ENCODE assay signal across 7 mouse cellular contexts in genomic region chr17:46104487-46104886, GRCm38 (mm10). TPM values are rescaled to one million over a fixed set of nuclear protein-coding genes. Genes with fewer than 3 reads are reported as not detected.
DNase-seq lines count a peak whose midpoint lies in the region; ATAC-seq lines count a peak whose summit lies in the region.

No protein-coding gene starts in this region.

- H3K27ac ChIP-seq in heart, embryonic 14.5 days (replicated peaks in 1 of 2; ENCODE audit: control insufficient read depth in 1 of 2, insufficient read depth in 1 of 2, low read depth in 2 of 2, low read length in 2 of 2): 0 out of 4 replicates have a peak overlapping the region, but pooled peaks of 1 of the 2 experiments have one; percentile 6
- peak overlapping the region; percentile 70 for H3K27ac ChIP-seq in limb, embryonic 11.5 days (replicated peaks; ENCODE audit: low read depth, low read length)

- no peak overlapping the region for H3K4me3 ChIP-seq in heart, embryonic 14.5 days (ENCODE audit: control insufficient read depth in 1 of 2, insufficient read depth in 1 of 2, low read depth in 1 of 2, low read length in 2 of 2)
- H3K4me3 ChIP-seq in limb, embryonic 11.5 days (ENCODE audit: low read depth, low read length): no peak overlapping the region

- H3K4me2 ChIP-seq in heart, embryonic 14.5 days (ENCODE audit: low read length): peak overlapping the region; percentile 22
- 0 out of 2 replicates have a peak overlapping the region, but pooled peaks have one; percentile 7 for H3K4me2 ChIP-seq in limb, embryonic 11.5 days (ENCODE audit: low read depth, severe bottlenecking)

- 20% methylated on average over 12 of the region's 12 CpGs for WGBS in heart, embryonic 14.5 days
- 20% methylated on average over 12 of the region's 12 CpGs for WGBS in limb, embryonic 11.5 days

- ATAC-seq in heart, embryonic 14.5 days (ENCODE audit: insufficient number of reproducible peaks, insufficient read depth, low FRiP score, low read depth): peak; percentile 26; the same call in 1 of the 2 replicates
- ATAC-seq in limb, embryonic 11.5 days (ENCODE audit: insufficient number of reproducible peaks, low FRiP score, low TSS enrichment, low read depth): peak; percentile 85

- peak; percentile 72 for DNase-seq in Muller cell, postnatal 12 days (ENCODE audit: inconsistent ontology term)
- DNase-seq in embryo, embryonic 11 days: peak; percentile 81
- peak; percentile 78 for DNase-seq in limb, embryonic 11.5 days (ENCODE audit: low spot score)
- peak; percentile 80 for DNase-seq in skeletal muscle tissue, adult 2 months (ENCODE audit: low read depth, low spot score)
- no peak for DNase-seq in T-cell, adult 2 months (ENCODE audit: low spot score)
- DNase-seq in ovary, postnatal 10 days (ENCODE audit: low spot score): no peak

- no peaks in the 10 kb centered on the region for H3K36me3 ChIP-seq in heart, embryonic 14.5 days (ENCODE audit: control insufficient read depth, insufficient read depth, low read length)
- H3K36me3 ChIP-seq in limb, embryonic 11.5 days (ENCODE audit: control insufficient read depth, insufficient read depth, low read length): no peaks in the 10 kb centered on the region

- H3K9me3 ChIP-seq in heart, embryonic 14.5 days (ENCODE audit: control insufficient read depth, low read length): no peaks in the 10 kb centered on the region
- no peaks in the 10 kb centered on the region for H3K9me3 ChIP-seq in limb, embryonic 11.5 days (ENCODE audit: control insufficient read depth, low read length)

- no peaks in the 10 kb centered on the region for H3K27me3 ChIP-seq in heart, embryonic 14.5 days (ENCODE audit: control insufficient read depth, insufficient read depth, low read length)
- 0 out of 2 replicates have a peak, but pooled peaks cover 2% of the 10 kb centered on the region for H3K27me3 ChIP-seq in limb, embryonic 11.5 days (ENCODE audit: control insufficient read depth, insufficient read depth, low read length)

- H3K9ac ChIP-seq in heart, embryonic 14.5 days (ENCODE audit: low read length): no peak overlapping the region
- H3K9ac ChIP-seq in limb, embryonic 11.5 days (ENCODE audit: low read length): 0 out of 2 replicates have a peak overlapping the region, but pooled peaks have one; percentile 8

- peaks cover 6% of the 10 kb centered on the region in 2 experiments; a peak in 2 of 4 replicates for H3K4me1 ChIP-seq in heart, embryonic 14.5 days (ENCODE audit: control insufficient read depth in 2 of 2, insufficient read depth in 2 of 2, low read length in 2 of 2)
- peaks cover 11% of the 10 kb centered on the region for H3K4me1 ChIP-seq in limb, embryonic 11.5 days (ENCODE audit: control insufficient read depth, insufficient read depth, low read length)

RNA-seq across cellular contexts. Expression of gene Mrps18a, which starts 6.3 kb away (rescaled TPM):
- polyA plus RNA-seq in heart, embryonic 14.5 days (2014; fragmentation: Nextera tagmentation; extraction: Ambion mirVana): 128 and 130 TPM in 2 replicates
- polyA plus RNA-seq in limb, embryonic 11.5 days (2014; fragmentation: Nextera tagmentation; extraction: Ambion mirVana): 152 and 165 TPM in 2 replicates

RNA-seq across cellular contexts. Expression of gene Rsph9, which starts 39.5 kb away (rescaled TPM):
- 6.8 and 7.0 TPM in 2 replicates for polyA plus RNA-seq in heart, embryonic 14.5 days (2014; fragmentation: Nextera tagmentation; extraction: Ambion mirVana)
- polyA plus RNA-seq in limb, embryonic 11.5 days (2014; fragmentation: Nextera tagmentation; extraction: Ambion mirVana): 12.1 and 13.1 TPM in 2 replicates

RNA-seq across cellular contexts. Expression of gene Mad2l1bp, which starts 48.9 kb away (rescaled TPM):
- 27.1 and 31.5 TPM in 2 replicates for polyA plus RNA-seq in heart, embryonic 14.5 days (2014; fragmentation: Nextera tagmentation; extraction: Ambion mirVana)
- polyA plus RNA-seq in limb, embryonic 11.5 days (2014; fragmentation: Nextera tagmentation; extraction: Ambion mirVana): 34.9 and 39.7 TPM in 2 replicates

RNA-seq across cellular contexts. Expression of gene Gtpbp2, which starts 56.3 kb away (rescaled TPM):
- polyA plus RNA-seq in heart, embryonic 14.5 days (2014; fragmentation: Nextera tagmentation; extraction: Ambion mirVana): 24.8 and 29.1 TPM in 2 replicates
- 29.4 and 30.1 TPM in 2 replicates for polyA plus RNA-seq in limb, embryonic 11.5 days (2014; fragmentation: Nextera tagmentation; extraction: Ambion mirVana)

Comparison
In these comparisons a context has a peak if more than half of its experiments do, and no peak if none do; other contexts are left out.
1. DNase-seq: peak in Muller cell, postnatal 12 days (single experiment), embryo, embryonic 11 days (single experiment), limb, embryonic 11.5 days (single experiment) and skeletal muscle tissue, adult 2 months (single experiment); none in T-cell, adult 2 months (single experiment) and ovary, postnatal 10 days (single experiment).